Mouse (Mus musculus) heart, embryonic 15.5 days (tissue): Measurements from ENCODE around the gene Sult4a1. TPM values are rescaled to one million over a fixed set of nuclear protein-coding genes. Genes with fewer than 3 reads are reported as not detected.
A peak's percentile ranks its signal among the peaks of the same experiment; 100 is the strongest.

ENCODE experiments used
- ATAC-seq: fragments of 200-750 bp; cut with Nextera tagmentation; replicated peaks from 2 replicates; pipeline ENCODE4 v1.8.0; 2017; ENCODE audit warnings: low read depth, moderate TSS enrichment; ENCODE audit not compliant: insufficient number of reproducible peaks, insufficient read depth, low FRiP score
- H3K27ac ChIP-seq: fragments of 300-500 bp; sonication (generic); 2 replicates; pipeline ENCODE4 v1.5.1; 2015; ENCODE audit warnings: mild to moderate bottlenecking, inconsistent platforms
- H3K27me3 ChIP-seq: fragments of 300-500 bp; sonication (generic); 2 replicates; pipeline ENCODE4 v1.6.1; 2015; ENCODE audit warnings: inconsistent platforms
- H3K36me3 ChIP-seq: fragments of 300-500 bp; sonication (generic); 2 replicates; pipeline ENCODE4 v1.6.1; 2015; ENCODE audit warnings: mild to moderate bottlenecking, inconsistent platforms
- H3K4me1 ChIP-seq: fragments of 300-500 bp; sonication (generic); replicated peaks from 2 replicates; pipeline ENCODE4 v1.6.1; 2015; ENCODE audit warnings: inconsistent platforms
- H3K4me2 ChIP-seq: fragments of 300-500 bp; sonication (generic); 2 replicates; pipeline ENCODE4 v1.6.1; 2015; ENCODE audit warnings: inconsistent platforms, mild to moderate bottlenecking, moderate library complexity
- H3K4me3 ChIP-seq: fragments of 300-500 bp; sonication (generic); 2 replicates; pipeline ENCODE4 v1.5.1; 2015; ENCODE audit warnings: mild to moderate bottlenecking, inconsistent platforms
- H3K9ac ChIP-seq: fragments of 300-500 bp; sonication (generic); 2 replicates; pipeline ENCODE4 v1.6.1; 2015; ENCODE audit warnings: mild to moderate bottlenecking, inconsistent platforms
- H3K9me3 ChIP-seq: fragments of 300-500 bp; sonication (generic); replicated peaks from 2 replicates; pipeline ENCODE4 v1.6.1; 2016; ENCODE audit warnings: inconsistent platforms
- WGBS: fragments of 180-500 bp; shearing (Covaris S2); methylation state at CpG from one replicate; pipeline ENCODE4 v1.1.7; 2015; ENCODE audit warnings: mixed read lengths; 5-methylcytosine and 5-hydroxymethylcytosine counted together
- polyA plus RNA-seq: library from polyadenylated mRNA; unstranded; fragments of >200 nt; fragmentation: Nextera tagmentation; extraction: Ambion mirVana; gene quantifications from 2 replicates; pipeline ENCODE4 v1.2.1, GENCODE M21; 2015

The Sult4a1 gene
- polyA plus RNA-seq, 1 experiment from 2014 or later = 0.52 TPM

- no peak overlapping the region for H3K4me3 ChIP-seq
- H3K9me3 ChIP-seq = no peaks in the 10 kb centered on the region
- no peaks in the 10 kb centered on the region for H3K36me3 ChIP-seq
- no peak overlapping the region for H3K27ac ChIP-seq
- H3K4me1 ChIP-seq = peaks cover 4% of the 10 kb centered on the region
- no peak for ATAC-seq
- 7% methylated on average over 16 of the region's 16 CpGs for WGBS
- H3K4me2 ChIP-seq = no peak overlapping the region
- H3K9ac ChIP-seq = no peak overlapping the region
- peaks cover 89% of the 10 kb centered on the region for H3K27me3 ChIP-seq
Measured at GRCm38 (mm10) chr15:84069455-84070050, 36.0 kb downstream of the Sult4a1 start.

- Histone ChIP-seq H3K4me3 (no peak overlapping the region), H3K27me3 (peaks cover 68% of the 10 kb centered on the region), H3K4me2 (no peak overlapping the region), H3K4me1 (peaks cover 4% of the 10 kb centered on the region), H3K36me3 (no peaks in the 10 kb centered on the region), H3K27ac (no peak overlapping the region), H3K9ac (no peak overlapping the region), H3K9me3 (no peaks in the 10 kb centered on the region)
- no peak for ATAC-seq
- WGBS = 67% methylated on average over 4 of the region's 4 CpGs
Measured at GRCm38 (mm10) chr15:84065701-84066100, 39.9 kb downstream of the Sult4a1 start.

GRCm38 (mm10) chr15:84065140-84065539 is 40.4 kb downstream of the Sult4a1 start, which contains the start of gene Efcab6:
Gene Efcab6, minus strand, starts transcription at chr15:84065379.
- Histone ChIP-seq H3K4me3 (peak within 1 kb of the TSS; percentile 25), H3K9me3 (no peaks in the 10 kb centered on the region), H3K9ac (no peak within 1 kb of the TSS), H3K27ac (no peak within 1 kb of the TSS), H3K27me3 (peaks cover 62% of the 10 kb centered on the region), H3K36me3 (no peaks in the 10 kb centered on the region), H3K4me1 (peaks cover 4% of the 10 kb centered on the region), H3K4me2 (peak within 1 kb of the TSS; percentile 46)
- no peak for ATAC-seq
- WGBS = 2% methylated on average over 29 of the region's 29 CpGs

- H3K27ac ChIP-seq = no peak overlapping the region
- no peak overlapping the region for H3K4me2 ChIP-seq
- no peak overlapping the region for H3K4me3 ChIP-seq
- no peak for ATAC-seq
- no peak overlapping the region for H3K9ac ChIP-seq
- WGBS = 68% methylated on average over 6 of the region's 6 CpGs
- H3K9me3 ChIP-seq = no peaks in the 10 kb centered on the region
- H3K36me3 ChIP-seq = no peaks in the 10 kb centered on the region
- peaks cover under 1% of the 10 kb centered on the region; the same call in 1 of the 2 replicates for H3K4me1 ChIP-seq
- H3K27me3 ChIP-seq = peaks cover 14% of the 10 kb centered on the region
Measured at GRCm38 (mm10) chr15:84058841-84059240, 46.7 kb downstream of the Sult4a1 start.

GRCm38 (mm10) chr15:84056083-84056482 is 49.5 kb downstream of the Sult4a1 start:
- Histone ChIP-seq H3K9ac (no peak overlapping the region), H3K27ac (no peak overlapping the region), H3K4me2 (no peak overlapping the region), H3K9me3 (no peaks in the 10 kb centered on the region), H3K4me1 (peaks cover 5% of the 10 kb centered on the region), H3K4me3 (no peak overlapping the region), H3K36me3 (no peaks in the 10 kb centered on the region), H3K27me3 (0 out of 2 replicates have a peak, but pooled peaks cover 11% of the 10 kb centered on the region)
- 64% methylated on average over 5 of the region's 5 CpGs for WGBS
- no peak for ATAC-seq

- Histone ChIP-seq H3K4me2 (no peak overlapping the region), H3K4me3 (no peak overlapping the region), H3K9me3 (no peaks in the 10 kb centered on the region), H3K9ac (no peak overlapping the region), H3K36me3 (no peaks in the 10 kb centered on the region), H3K27me3 (0 out of 2 replicates have a peak, but pooled peaks cover 11% of the 10 kb centered on the region), H3K27ac (no peak overlapping the region), H3K4me1 (peaks cover 5% of the 10 kb centered on the region)
- 14% methylated on average over 9 of the region's 9 CpGs for WGBS
- peak; percentile 50; the same call in 1 of the 2 replicates for ATAC-seq
Measured at GRCm38 (mm10) chr15:84053859-84054258, 51.7 kb downstream of the Sult4a1 start.

GRCm38 (mm10) chr15:84053240-84053639 is 52.3 kb downstream of the Sult4a1 start:
- no peaks in the 10 kb centered on the region for H3K36me3 ChIP-seq
- no peak overlapping the region for H3K27ac ChIP-seq
- no peak for ATAC-seq
- H3K27me3 ChIP-seq = 0 out of 2 replicates have a peak, but pooled peaks cover 11% of the 10 kb centered on the region
- WGBS = 89% methylated on average over 4 of the region's 4 CpGs
- H3K9me3 ChIP-seq = no peaks in the 10 kb centered on the region
- no peak overlapping the region for H3K4me3 ChIP-seq
- no peak overlapping the region for H3K9ac ChIP-seq
- peaks cover 5% of the 10 kb centered on the region for H3K4me1 ChIP-seq
- H3K4me2 ChIP-seq = no peak overlapping the region

- no peak overlapping the region for H3K27ac ChIP-seq
- no peaks in the 10 kb centered on the region for H3K9me3 ChIP-seq
- no peak overlapping the region for H3K4me3 ChIP-seq
- H3K36me3 ChIP-seq = no peaks in the 10 kb centered on the region
- H3K4me1 ChIP-seq = peaks cover 5% of the 10 kb centered on the region
- H3K4me2 ChIP-seq = no peak overlapping the region
- ATAC-seq = no peak
- 56% methylated on average over 9 of the region's 9 CpGs for WGBS
- 0 out of 2 replicates have a peak, but pooled peaks cover 11% of the 10 kb centered on the region for H3K27me3 ChIP-seq
- no peak overlapping the region for H3K9ac ChIP-seq
Measured at GRCm38 (mm10) chr15:84052390-84052789, 53.2 kb downstream of the Sult4a1 start.

GRCm38 (mm10) chr15:84049570-84049969 is 56.0 kb downstream of the Sult4a1 start:
- H3K36me3 ChIP-seq = no peaks in the 10 kb centered on the region
- no peak overlapping the region for H3K4me2 ChIP-seq
- H3K9ac ChIP-seq = no peak overlapping the region
- 70% methylated on average over 7 of the region's 7 CpGs for WGBS
- no peak for ATAC-seq
- H3K27ac ChIP-seq = no peak overlapping the region
- H3K4me3 ChIP-seq = no peak overlapping the region
- no peaks in the 10 kb centered on the region for H3K9me3 ChIP-seq
- H3K27me3 ChIP-seq = 0 out of 2 replicates have a peak, but pooled peaks cover 4% of the 10 kb centered on the region
- H3K4me1 ChIP-seq = peaks cover 5% of the 10 kb centered on the region

- H3K27ac ChIP-seq = no peak overlapping the region
- 83% methylated on average over 6 of the region's 6 CpGs for WGBS
Measured at GRCm38 (mm10) chr15:84045562-84045961, 60.0 kb downstream of the Sult4a1 start.

GRCm38 (mm10) chr15:84037067-84037466 is 68.5 kb downstream of the Sult4a1 start:
- no peak overlapping the region for H3K4me3 ChIP-seq
- H3K27me3 ChIP-seq = no peaks in the 10 kb centered on the region
- H3K4me2 ChIP-seq = no peak overlapping the region
- WGBS = 86% methylated on average over 5 of the region's 5 CpGs
- no peak for ATAC-seq
- H3K27ac ChIP-seq = no peak overlapping the region
- H3K36me3 ChIP-seq = no peaks in the 10 kb centered on the region
- no peaks in the 10 kb centered on the region for H3K9me3 ChIP-seq
- no peak overlapping the region for H3K9ac ChIP-seq
- H3K4me1 ChIP-seq = no peaks in the 10 kb centered on the region

More at GRCm38 (mm10) chr15:84045562-84045961, 60.0 kb downstream of the Sult4a1 start:
- Histone ChIP-seq H3K4me1 (no peaks in the 10 kb centered on the region), H3K4me3 (no peak overlapping the region), H3K27me3 (no peaks in the 10 kb centered on the region), H3K9me3 (no peaks in the 10 kb centered on the region), H3K36me3 (no peaks in the 10 kb centered on the region), H3K9ac (no peak overlapping the region), H3K4me2 (no peak overlapping the region)
- ATAC-seq = no peak
